Mouse (Mus musculus) cerebellum, postnatal 36 days (tissue): ENCODE results near the gene Cep112.

Source experiments
- DNase-seq, 2 experiments: peaks; one replicate each; pipeline ENCODE4 v3.0.0; 2021 to 2022; ENCODE audit warnings: mixed read lengths in 2 of 2

Gene Cep112

GRCm38 (mm10) chr11:108606836-108607235 lies 181.8 kb downstream of the Cep112 start:
- no peak for DNase-seq

GRCm38 (mm10) chr11:108620628-108621433 lies 195.8 kb downstream of the Cep112 start:
- no peak for DNase-seq

GRCm38 (mm10) chr11:108621434-108621901 lies 196.5 kb downstream of the Cep112 start:
- no peak for DNase-seq

GRCm38 (mm10) chr11:108625546-108626232 lies 200.7 kb downstream of the Cep112 start:
- no peak for DNase-seq

- DNase-seq, result no peak
Observed at GRCm38 (mm10) chr11:108637780-108638179, 212.8 kb downstream of the Cep112 start.

DNA sequence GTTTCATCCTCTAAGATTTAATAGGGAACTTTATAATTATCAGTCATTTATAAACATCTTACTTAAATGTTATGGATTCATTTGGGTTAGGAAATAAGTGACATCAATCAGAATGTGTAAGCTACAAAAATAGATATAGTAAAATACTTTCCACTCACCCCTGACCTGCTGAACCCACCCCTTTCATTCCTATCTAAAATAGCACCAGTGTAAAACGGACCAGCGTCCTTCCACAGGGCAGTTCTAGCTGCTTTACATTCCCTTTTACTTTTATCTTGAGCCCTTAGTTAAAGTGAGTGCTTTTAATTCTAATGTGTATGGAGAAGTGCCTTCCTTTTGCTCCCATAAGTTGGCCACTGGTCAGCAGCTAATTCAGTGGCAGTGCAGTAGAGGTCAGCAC lies 230.6 kb downstream of the Cep112 start:
- DNase-seq, result no peak

DNA sequence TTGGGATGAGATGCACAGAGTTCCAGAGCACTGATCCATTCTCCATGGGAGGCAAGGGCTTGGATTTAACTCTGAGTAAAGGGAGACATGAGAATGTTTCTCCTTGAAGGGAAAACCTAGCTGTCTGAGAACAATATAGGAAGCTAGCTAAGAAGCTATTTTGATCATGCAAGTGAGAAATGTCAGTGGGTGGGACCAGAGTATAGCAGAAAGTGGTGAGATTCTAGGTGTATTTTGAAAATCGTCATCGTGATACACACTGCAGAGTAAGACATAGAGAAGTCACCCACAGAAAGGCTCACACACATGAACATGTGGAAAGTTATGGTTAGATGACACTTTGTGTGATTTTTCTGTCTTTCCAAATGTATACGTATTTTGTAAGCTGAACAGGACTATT lies 257.0 kb downstream of the Cep112 start:
- DNase-seq, result no peak

GRCm38 (mm10) chr11:108696563-108696962 lies 271.6 kb downstream of the Cep112 start:
- DNase-seq, result no peak

DNA sequence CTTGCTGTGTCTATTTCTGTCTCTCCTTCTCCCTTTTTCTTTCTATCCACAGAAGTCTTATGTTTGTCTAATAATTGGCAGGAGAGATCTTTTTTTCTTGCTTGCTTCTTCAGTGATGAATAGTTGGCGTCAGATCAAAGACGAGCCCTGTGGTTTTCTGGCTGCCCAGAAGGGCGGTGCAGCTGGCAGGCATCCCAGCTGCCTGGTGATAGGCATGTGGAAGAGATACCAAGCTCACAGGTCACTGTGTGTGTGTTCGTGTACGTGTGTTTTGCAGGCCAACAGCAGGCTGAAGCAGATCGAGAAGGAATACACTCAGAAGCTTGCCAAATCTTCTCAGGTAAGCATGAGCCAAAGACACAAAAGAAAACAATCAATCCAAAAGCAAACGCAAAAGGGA lies 327.3 kb downstream of the Cep112 start:
- peak; percentile 53 to 61 for DNase-seq

DNA sequence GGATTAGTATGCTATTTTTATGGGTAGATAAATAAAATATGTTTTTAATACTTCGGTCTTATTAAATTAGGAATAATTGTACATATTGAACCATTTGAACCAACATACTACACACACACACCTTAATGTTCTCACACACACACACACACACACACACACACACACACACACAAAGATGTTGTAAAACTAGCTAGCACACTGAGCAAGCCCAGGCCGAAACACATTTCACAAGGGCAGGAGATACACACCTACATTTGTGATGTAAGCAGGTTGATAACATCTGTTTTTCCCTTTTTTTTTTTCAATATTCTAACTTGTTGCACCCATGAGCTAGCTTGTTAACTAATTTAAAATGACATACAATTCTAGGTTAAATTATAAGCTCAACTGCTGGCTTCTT lies 327.8 kb downstream of the Cep112 start:
- DNase-seq, result no peak

DNA sequence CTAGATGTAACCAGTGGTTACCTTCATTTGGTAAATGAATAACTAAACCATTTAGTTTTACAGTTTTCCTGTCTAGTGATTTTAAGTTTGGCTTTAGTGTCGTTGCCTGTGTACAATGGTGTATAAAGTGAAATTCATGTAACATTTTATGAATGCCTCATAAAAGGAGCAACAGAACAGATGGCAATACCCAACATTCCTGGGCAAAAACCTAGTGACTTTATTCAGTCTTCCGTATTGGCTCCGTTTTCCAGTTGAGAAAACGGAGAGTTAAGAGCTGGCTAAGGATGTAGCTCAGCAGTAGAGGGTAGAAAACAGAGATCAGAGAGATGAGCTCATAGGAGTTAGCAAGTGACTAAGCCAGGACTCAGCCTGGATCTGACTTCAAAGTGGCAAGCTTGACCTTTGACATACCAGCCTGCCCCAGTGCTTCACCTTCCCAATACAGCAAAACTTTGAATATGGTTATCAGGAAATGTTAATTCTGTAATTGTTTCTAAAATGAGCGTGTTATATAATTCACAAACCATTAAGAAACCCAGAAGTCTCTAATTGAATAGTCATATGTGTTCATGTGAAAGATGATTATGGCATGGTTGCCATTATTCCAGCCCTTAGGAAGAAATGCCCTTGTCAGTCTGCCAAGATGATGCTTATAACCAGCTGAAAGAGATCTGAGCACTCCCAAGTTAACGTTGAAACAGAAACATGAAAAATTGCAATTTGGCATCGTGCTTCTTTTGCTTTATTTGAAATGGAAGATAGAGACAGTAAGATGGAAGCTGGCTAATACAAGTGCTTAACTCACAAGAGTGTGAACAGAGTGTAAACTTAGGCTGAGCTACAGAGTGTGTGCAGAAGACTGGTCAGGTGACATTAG lies 328.6 kb downstream of the Cep112 start:
- DNase-seq, result no peak

GRCm38 (mm10) chr11:108757211-108757610 lies 332.2 kb downstream of the Cep112 start:
- DNase-seq, result no peak

- DNase-seq, result no peak
Observed at GRCm38 (mm10) chr11:108757626-108758430, 332.8 kb downstream of the Cep112 start.

DNA sequence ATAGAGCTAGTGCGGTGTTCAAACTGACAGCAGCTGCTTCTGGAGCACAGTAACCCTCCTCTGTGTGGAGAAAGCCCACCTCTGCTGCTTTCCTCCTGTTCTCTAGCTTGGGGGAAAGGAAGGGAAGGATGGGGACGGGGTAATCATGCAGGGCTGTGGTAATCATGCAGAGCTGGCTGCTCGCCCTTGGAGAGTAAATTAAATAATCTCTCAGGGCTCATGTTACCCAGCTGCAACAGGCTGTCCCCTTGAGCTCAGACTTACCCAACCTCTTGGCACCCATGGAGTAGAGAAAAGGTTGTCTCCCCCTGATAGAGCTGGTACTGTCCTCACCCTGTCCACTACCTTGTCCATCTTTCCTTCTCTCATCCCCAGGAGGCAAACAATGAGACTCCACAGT lies 345.1 kb downstream of the Cep112 start:
- no peak for DNase-seq

GRCm38 (mm10) chr11:108774019-108774670 lies 349.2 kb downstream of the Cep112 start:
- no peak for DNase-seq

DNA sequence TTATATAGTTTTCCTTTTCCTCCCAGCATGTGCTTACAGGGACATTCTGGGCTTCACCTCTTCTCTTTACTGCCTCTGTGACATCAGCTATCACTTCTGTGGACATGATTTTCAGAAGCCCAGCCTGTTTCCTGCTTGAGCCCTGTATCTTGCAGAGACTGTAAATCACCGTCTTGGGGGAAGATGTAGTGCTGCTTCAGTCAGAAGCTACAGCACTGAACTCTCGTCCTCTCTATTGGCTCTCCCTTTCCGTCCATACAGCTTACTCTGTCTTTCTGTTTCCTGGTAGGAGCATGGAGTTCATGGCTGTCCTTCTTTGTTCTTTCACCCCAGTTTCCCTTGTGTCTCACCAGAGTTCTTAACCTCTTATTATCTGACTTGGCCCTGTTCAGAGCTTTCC lies 352.2 kb downstream of the Cep112 start:
- no peak for DNase-seq

- no peak for DNase-seq
Observed at GRCm38 (mm10) chr11:108780271-108781250, 355.6 kb downstream of the Cep112 start.

DNA sequence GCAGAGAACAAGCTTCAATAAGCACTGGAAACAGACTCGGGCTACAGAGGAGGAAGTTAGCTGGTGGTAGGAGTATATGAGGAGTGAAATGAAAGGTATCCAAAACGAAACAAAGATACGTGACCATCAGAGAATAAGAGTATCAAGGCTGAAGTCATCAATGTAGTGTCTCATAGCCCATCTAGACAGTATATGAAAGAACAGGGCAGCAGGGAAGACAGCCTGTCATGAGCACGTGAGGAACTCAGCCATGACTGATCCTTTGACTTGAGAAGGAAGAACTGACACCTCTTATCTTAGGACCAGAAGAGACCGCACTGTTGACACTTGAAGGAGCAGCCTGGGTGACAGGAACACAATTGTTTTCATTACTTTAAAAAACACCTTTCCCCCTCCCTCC lies 373.4 kb downstream of the Cep112 start:
- DNase-seq, result no peak

GRCm38 (mm10) chr11:108799695-108800094 lies 374.7 kb downstream of the Cep112 start:
- DNase-seq, result no peak

- DNase-seq, result no peak
Observed at GRCm38 (mm10) chr11:108804030-108804429, 379.0 kb downstream of the Cep112 start.
